Mouse (Mus musculus) heart, embryonic 14.5 days (tissue): ENCODE measurements around the gene Osbpl7. TPM values are rescaled to one million over a fixed set of nuclear protein-coding genes. Genes with fewer than 3 reads are reported as not detected.

Source experiments
- ATAC-seq: fragments of 200-750 bp; cut with Nextera tagmentation; 2 replicates; pipeline ENCODE4 v1.8.0; 2017; ENCODE audit warnings: low read depth, moderate TSS enrichment; ENCODE audit not compliant: insufficient number of reproducible peaks, insufficient read depth, low FRiP score
- H3K27ac ChIP-seq, 2 experiments: fragments of 200-500 bp in 1 of 2; fragments of 300-500 bp in 1 of 2; sonication (generic) in 1 of 2; replicated peaks in 1 of 2; 2 replicates each; pipeline ENCODE4 v1.5.1; 2012 to 2014; ENCODE audit warnings: low read depth in 2 of 2, low read length in 2 of 2, control low read depth in 1 of 2, mild to moderate bottlenecking in 1 of 2, mixed read lengths in 1 of 2; ENCODE audit not compliant: control insufficient read depth in 1 of 2, insufficient read depth in 1 of 2
- H3K27me3 ChIP-seq: fragments of 300-500 bp; sonication (generic); 2 replicates; pipeline ENCODE4 v1.6.1; 2014; ENCODE audit warnings: mild to moderate bottlenecking, low read length, control low read depth; ENCODE audit not compliant: control insufficient read depth, insufficient read depth
- H3K36me3 ChIP-seq: fragments of 300-500 bp; sonication (generic); 2 replicates; pipeline ENCODE4 v1.6.1; 2014; ENCODE audit warnings: mild to moderate bottlenecking, control low read depth, low read length, mixed read lengths; ENCODE audit not compliant: control insufficient read depth, insufficient read depth
- H3K4me1 ChIP-seq, 2 experiments: fragments of 200-500 bp in 1 of 2; fragments of 300-500 bp in 1 of 2; sonication (generic) in 1 of 2; 2 replicates each; pipeline ENCODE4 v1.6.1; 2012 to 2014; ENCODE audit warnings: low read length in 2 of 2, control low read depth in 1 of 2, mixed read lengths in 1 of 2; ENCODE audit not compliant: control insufficient read depth in 2 of 2, insufficient read depth in 2 of 2
- H3K4me2 ChIP-seq: fragments of 300-500 bp; sonication (generic); 2 replicates; pipeline ENCODE4 v1.6.1; 2014; ENCODE audit warnings: mild to moderate bottlenecking, low read length
- H3K4me3 ChIP-seq, 2 experiments: fragments of 200-500 bp in 1 of 2; fragments of 300-500 bp in 1 of 2; sonication (generic) in 1 of 2; 2 replicates each; pipeline ENCODE4 v1.5.1; 2012 to 2014; ENCODE audit warnings: low read length in 2 of 2, mild to moderate bottlenecking in 2 of 2, control low read depth in 1 of 2, low read depth in 1 of 2, moderate library complexity in 1 of 2; ENCODE audit not compliant: control insufficient read depth in 1 of 2, insufficient read depth in 1 of 2
- H3K9ac ChIP-seq: fragments of 300-500 bp; sonication (generic); 2 replicates; pipeline ENCODE4 v1.6.1; 2014; ENCODE audit warnings: mild to moderate bottlenecking, low read length
- H3K9me3 ChIP-seq: fragments of 300-500 bp; sonication (generic); 2 replicates; pipeline ENCODE4 v1.6.1; 2016; ENCODE audit warnings: low read length, control low read depth; ENCODE audit not compliant: control insufficient read depth
- WGBS: fragments of 180-500 bp; shearing (Covaris S2); extraction: QIAGEN DNeasy Blood & Tissue Kit; methylation state at CpG from one replicate; pipeline ENCODE4 v1.1.7; 2014; 5-methylcytosine and 5-hydroxymethylcytosine counted together
- polyA plus RNA-seq: library from polyadenylated mRNA; unstranded; fragments of >200 nt; fragmentation: Nextera tagmentation; extraction: Ambion mirVana; gene quantifications from 2 replicates; pipeline ENCODE4 v1.2.1, GENCODE M21; 2014

The Osbpl7 gene
- polyA plus RNA-seq, 1 experiment from 2014 or later, result 4.6 TPM

DNA sequence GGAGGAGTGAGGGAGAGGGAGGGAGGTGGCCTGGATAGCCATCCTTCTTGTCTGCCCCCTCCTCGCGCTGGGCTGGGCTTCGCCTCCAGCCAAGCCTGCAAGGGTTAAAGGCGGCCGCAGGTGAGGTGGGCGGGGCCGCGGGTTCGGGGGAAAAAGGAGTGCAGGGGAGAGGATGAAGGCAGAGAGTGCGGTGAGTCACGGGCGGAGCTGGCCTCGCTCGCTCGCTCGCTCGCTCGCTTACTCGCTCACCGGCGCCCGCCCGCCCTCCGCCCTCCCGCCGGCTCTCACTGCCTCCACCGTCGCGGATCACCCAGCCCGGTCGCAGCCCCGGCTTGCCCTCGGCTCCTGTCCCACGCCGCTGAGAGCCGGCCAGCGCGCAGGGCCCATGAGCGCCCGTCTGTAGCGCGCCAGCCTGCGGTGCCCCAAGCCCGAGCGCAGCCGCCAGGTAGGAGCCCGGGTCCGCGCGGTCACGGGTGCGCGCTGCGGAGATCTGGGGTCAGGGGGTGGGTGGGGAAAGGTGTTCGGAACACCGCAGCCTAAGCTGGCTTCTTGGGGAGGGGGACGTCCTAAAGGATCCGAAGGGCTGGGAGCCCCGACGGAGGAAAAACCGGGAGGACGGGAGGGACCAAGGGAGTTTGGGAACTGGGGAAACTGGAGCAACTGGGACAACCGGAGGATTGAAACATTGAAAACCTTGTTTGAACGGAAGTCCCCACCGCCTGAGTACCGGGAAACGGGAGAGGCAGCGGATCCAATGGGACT lies 31.7 kb upstream of the Osbpl7 start:
- 1% methylated on average over 61 of the region's 68 CpGs for WGBS
- Histone ChIP-seq H3K4me1 (peaks cover 7 to 26% of the 10 kb centered on the region in 2 experiments; a peak in 3 of 4 replicates), H3K27ac (no peak overlapping the region), H3K9me3 (no peaks in the 10 kb centered on the region), H3K9ac (peak overlapping the region; percentile 36; the same call in 1 of the 2 replicates), H3K36me3 (no peaks in the 10 kb centered on the region), H3K4me3 (peak overlapping the region; percentile 1 to 32; a peak in 3 of 4 replicates), H3K4me2 (peak overlapping the region; percentile 55), H3K27me3 (peaks cover 90% of the 10 kb centered on the region)
- no peak for ATAC-seq

DNA sequence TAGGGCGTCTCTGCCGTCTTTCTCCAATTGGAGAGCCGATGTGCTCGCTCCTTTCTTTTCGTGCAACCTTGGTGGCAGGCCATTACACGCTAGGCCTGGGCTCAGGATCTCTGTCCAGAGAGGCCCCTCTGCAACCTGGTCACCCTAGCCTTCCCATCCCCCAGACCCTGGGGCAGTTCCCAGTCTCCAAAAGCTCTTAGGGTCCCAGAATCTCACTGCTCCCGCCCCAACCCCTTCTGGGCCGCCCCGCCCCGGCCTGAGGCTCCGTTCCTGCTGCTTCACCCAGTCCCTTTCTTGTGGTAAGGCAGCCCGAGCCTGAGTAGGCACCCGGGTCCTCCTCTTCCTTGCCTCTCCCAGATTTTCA lies 31.1 kb upstream of the Osbpl7 start:
- 4% methylated on average over 13 of the region's 13 CpGs for WGBS
- H3K4me3 ChIP-seq, result peak overlapping the region in 1 of 2 experiments; percentile 32; a peak in 1 of 4 replicates
- no peaks in the 10 kb centered on the region for H3K36me3 ChIP-seq
- H3K4me2 ChIP-seq, result 0 out of 2 replicates have a peak overlapping the region, but pooled peaks have one; percentile 55
- H3K9ac ChIP-seq, result no peak overlapping the region
- H3K27ac ChIP-seq, result no peak overlapping the region
- peaks cover 7 to 26% of the 10 kb centered on the region in 2 experiments; a peak in 3 of 4 replicates for H3K4me1 ChIP-seq
- no peaks in the 10 kb centered on the region for H3K9me3 ChIP-seq
- H3K27me3 ChIP-seq, result peaks cover 90% of the 10 kb centered on the region
- ATAC-seq, result no peak

- ATAC-seq, result no peak
- no peak overlapping the region for H3K27ac ChIP-seq
- H3K9me3 ChIP-seq, result no peaks in the 10 kb centered on the region
- peak overlapping the region; percentile 92 for H3K4me2 ChIP-seq
- no peaks in the 10 kb centered on the region for H3K36me3 ChIP-seq
- H3K9ac ChIP-seq, result peak overlapping the region; percentile 72; the same call in 1 of the 2 replicates
- under 1% methylated on average over 26 of the region's 27 CpGs for whole genome bisulfite sequencing
- peaks cover 13 to 38% of the 10 kb centered on the region in 2 experiments; a peak in 3 of 4 replicates for H3K4me1 ChIP-seq
- H3K27me3 ChIP-seq, result peaks cover 87% of the 10 kb centered on the region
- peak overlapping the region; percentile 53 to 58; a peak in 3 of 4 replicates for H3K4me3 ChIP-seq
Measured at GRCm38 (mm10) chr11:97021121-97021765, 29.2 kb upstream of the Osbpl7 start.

DNA sequence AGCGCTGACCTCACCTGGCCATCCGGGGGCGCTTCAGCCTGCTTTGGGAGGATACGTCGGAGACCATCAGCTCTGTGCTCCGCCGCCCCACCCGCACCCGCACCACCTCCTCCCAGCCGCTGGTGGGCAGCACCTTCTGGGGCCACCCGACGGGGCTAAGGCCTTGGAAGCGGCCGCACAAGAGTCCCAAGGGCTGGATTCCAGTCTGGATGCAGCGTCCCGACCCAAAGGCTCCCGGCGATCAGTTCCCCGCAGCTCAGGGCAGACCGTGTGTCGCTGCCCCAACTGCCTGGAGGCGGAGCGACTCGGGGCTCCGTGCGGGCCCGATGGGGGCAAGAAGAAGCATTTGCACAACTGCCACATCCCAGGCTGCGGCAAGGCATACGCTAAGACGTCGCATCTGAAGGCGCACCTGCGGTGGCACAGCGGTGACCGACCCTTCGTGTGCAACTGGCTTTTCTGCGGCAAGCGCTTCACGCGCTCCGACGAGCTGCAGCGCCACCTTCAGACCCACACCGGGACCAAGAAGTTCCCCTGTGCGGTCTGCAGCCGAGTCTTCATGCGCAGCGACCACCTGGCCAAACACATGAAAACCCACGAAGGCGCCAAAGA lies 28.4 kb upstream of the Osbpl7 start:
- Histone ChIP-seq H3K4me2 (peak overlapping the region; percentile 92), H3K4me3 (peak overlapping the region; percentile 53 to 58), H3K27ac (no peak overlapping the region), H3K9ac (peak overlapping the region; percentile 72), H3K4me1 (peaks cover 13 to 38% of the 10 kb centered on the region in 2 experiments; a peak in 3 of 4 replicates), H3K36me3 (no peaks in the 10 kb centered on the region), H3K27me3 (peaks cover 80% of the 10 kb centered on the region), H3K9me3 (no peaks in the 10 kb centered on the region)
- WGBS, result under 1% methylated on average over 50 of the region's 50 CpGs
- ATAC-seq, result 0 out of 2 replicates have a peak, but pooled peaks have one; percentile 13

DNA sequence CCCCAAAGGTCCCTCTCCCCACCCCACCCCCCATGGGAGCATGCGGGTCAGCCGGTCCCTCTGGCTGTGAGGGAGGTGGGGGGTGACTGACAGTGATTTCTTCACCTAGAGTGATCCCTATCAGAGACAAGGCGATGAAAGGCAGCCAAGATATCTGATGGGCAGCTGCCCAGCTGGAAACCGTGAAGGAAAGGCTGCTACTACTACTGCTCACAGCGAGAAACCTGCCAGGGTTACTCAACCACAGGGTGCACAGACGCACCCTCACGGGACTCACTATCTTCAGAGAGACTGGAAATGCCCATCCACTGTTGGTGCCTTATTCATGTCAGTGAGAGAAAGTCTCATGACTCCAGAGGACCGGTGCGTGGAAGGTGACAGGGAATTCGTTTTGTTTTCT lies 25.5 kb upstream of the Osbpl7 start:
- ATAC-seq, result no peak
- WGBS, result 19% methylated on average over 10 of the region's 10 CpGs
- Histone ChIP-seq H3K27me3 (peaks cover 56% of the 10 kb centered on the region), H3K4me3 (no peak overlapping the region), H3K9me3 (no peaks in the 10 kb centered on the region), H3K4me1 (peaks cover 13 to 27% of the 10 kb centered on the region in 2 experiments; a peak in 3 of 4 replicates), H3K9ac (no peak overlapping the region), H3K27ac (no peak overlapping the region), H3K36me3 (no peaks in the 10 kb centered on the region), H3K4me2 (peak overlapping the region; percentile 74; the same call in 1 of the 2 replicates)

DNA sequence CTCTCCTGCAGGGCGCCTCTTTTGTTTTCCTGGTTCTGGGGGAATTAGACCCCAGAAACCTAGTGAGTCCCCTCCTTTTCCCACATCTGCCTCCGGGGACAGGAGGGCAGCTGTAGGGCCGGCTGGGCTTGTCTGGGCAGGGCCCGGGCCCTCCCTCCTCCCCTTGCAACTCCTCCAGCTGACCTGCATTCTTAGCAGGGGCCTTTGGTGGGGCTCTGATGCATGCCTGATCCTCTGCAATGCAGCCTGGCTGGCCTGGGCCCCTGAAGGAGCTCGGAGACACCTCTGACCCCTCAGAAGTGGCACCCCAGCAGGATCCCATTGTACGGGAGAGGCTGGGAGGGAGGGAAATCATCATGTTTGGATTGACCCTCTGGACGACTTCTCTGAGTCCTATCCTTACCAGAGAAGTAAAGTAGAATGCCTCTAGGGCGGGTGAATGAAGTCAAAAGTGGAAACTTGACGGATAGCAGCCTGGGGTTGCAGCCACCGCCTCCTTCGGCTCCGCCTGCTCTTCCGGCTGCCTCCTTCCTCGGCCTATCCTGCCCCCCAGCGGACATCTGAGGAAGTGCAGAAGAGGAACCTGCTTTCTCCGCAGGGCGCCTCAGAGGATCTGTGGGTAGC lies 24.6 kb upstream of the Osbpl7 start:
- Histone ChIP-seq H3K27me3 (peaks cover 48% of the 10 kb centered on the region), H3K4me1 (peaks cover 18 to 27% of the 10 kb centered on the region in 2 experiments), H3K9ac (peak overlapping the region; percentile 74), H3K9me3 (no peaks in the 10 kb centered on the region), H3K27ac (peak overlapping the region; percentile 62 to 67), H3K4me2 (peak overlapping the region; percentile 74), H3K36me3 (no peaks in the 10 kb centered on the region), H3K4me3 (peak overlapping the region; percentile 30 to 35)
- ATAC-seq, result peak; percentile 36; the same call in 1 of the 2 replicates
- WGBS, result 3% methylated on average over 17 of the region's 17 CpGs
